Mouse (Mus musculus) MEL (cell line): ENCODE measurements around the gene Sbk3. TPM values are rescaled to one million over a fixed set of nuclear protein-coding genes. Genes with fewer than 3 reads are reported as not detected.

Source experiments
- DNase-seq: peaks from one replicate; pipeline ENCODE4 v3.0.0; 2011; ENCODE audit warnings: low read depth, low spot score
- H3K27ac ChIP-seq: 2 replicates; pipeline ENCODE4 v1.5.1; 2012; ENCODE audit warnings: low read depth, mild to moderate bottlenecking, control low read depth, low read length, moderate library complexity; ENCODE audit not compliant: control insufficient read depth
- H3K27me3 ChIP-seq, 2 experiments: fragments of 150-350 bp in 1 of 2; sonication (generic) in 1 of 2; 2 replicates each; pipeline ENCODE4 v1.6.1; 2012; ENCODE audit warnings: low read length in 2 of 2, mild to moderate bottlenecking in 2 of 2, improper control_type of control experiment in 1 of 2, moderate library complexity in 1 of 2; ENCODE audit not compliant: insufficient read depth in 2 of 2, control insufficient read depth in 1 of 2
- H3K36me3 ChIP-seq, 2 experiments: 2 replicates each; pipeline ENCODE4 v1.6.1; 2012 to 2014; ENCODE audit warnings: low read length in 2 of 2, improper control_type of control experiment in 1 of 2, inconsistent platforms in 1 of 2, mild to moderate bottlenecking in 1 of 2; ENCODE audit not compliant: insufficient read depth in 2 of 2, control insufficient read depth in 1 of 2
- H3K4me1 ChIP-seq, 2 experiments: fragments of 150-350 bp in 1 of 2; sonication (generic) in 1 of 2; 2 replicates each; pipeline ENCODE4 v1.6.1; 2012; ENCODE audit warnings: low read length in 2 of 2, improper control_type of control experiment in 1 of 2, mild to moderate bottlenecking in 1 of 2; ENCODE audit not compliant: insufficient read depth in 2 of 2, control insufficient read depth in 1 of 2
- H3K4me3 ChIP-seq, 2 experiments: fragments of 150-350 bp in 1 of 2; sonication (generic) in 1 of 2; 2 replicates each; pipeline ENCODE4 v1.5.1; 2012; ENCODE audit warnings: low read depth in 2 of 2, low read length in 2 of 2, mild to moderate bottlenecking in 2 of 2, moderate library complexity in 2 of 2, control low read depth in 1 of 2, improper control_type of control experiment in 1 of 2; ENCODE audit not compliant: control insufficient read depth in 1 of 2, insufficient read depth in 1 of 2
- H3K79me2 ChIP-seq: 2 replicates; pipeline ENCODE4 v1.6.1; 2012; ENCODE audit warnings: mild to moderate bottlenecking, low read length, moderate library complexity; ENCODE audit not compliant: control insufficient read depth, poor library complexity, insufficient read depth
- H3K9ac ChIP-seq: 2 replicates; pipeline ENCODE4 v1.6.1; 2012; ENCODE audit warnings: low read depth, mild to moderate bottlenecking, control low read depth, low read length, moderate library complexity; ENCODE audit not compliant: control insufficient read depth, poor library complexity, severe bottlenecking
- H3K9me3 ChIP-seq: fragments of 150-350 bp; sonication (generic); replicated peaks from 2 replicates; pipeline ENCODE4 v1.6.1; 2012; ENCODE audit warnings: mild to moderate bottlenecking, low read length, improper control_type of control experiment, moderate library complexity; ENCODE audit not compliant: insufficient read depth
- CHD1 ChIP-seq: IDR thresholded peaks from 2 replicates; pipeline ENCODE4 v1.6.1; 2012; ENCODE audit warnings: low read depth, mild to moderate bottlenecking, inconsistent platforms, low read length, improper control_type of control experiment
- ELF1 ChIP-seq: IDR thresholded peaks from 2 replicates; pipeline ENCODE4 v1.6.1; 2014; ENCODE audit warnings: low read depth, mild to moderate bottlenecking, inconsistent platforms, low read length, improper control_type of control experiment, moderate library complexity
- EP300 ChIP-seq, 2 experiments: IDR thresholded peaks; 2 replicates each; pipeline ENCODE4 v1.6.1; 2011; ENCODE audit warnings: improper control_type of control experiment in 2 of 2, low read length in 2 of 2, low read depth in 1 of 2, mild to moderate bottlenecking in 1 of 2
- GABPA ChIP-seq: IDR thresholded peaks from 2 replicates; pipeline ENCODE4 v1.6.1; 2012; ENCODE audit warnings: low read depth, mild to moderate bottlenecking, inconsistent platforms, low read length, improper control_type of control experiment, moderate library complexity
- MAFK ChIP-seq: IDR thresholded peaks from 2 replicates; pipeline ENCODE4 v1.6.1; 2011; ENCODE audit warnings: low read depth, mild to moderate bottlenecking, low read length, improper control_type of control experiment, borderline replicate concordance
- MAZ ChIP-seq: IDR thresholded peaks from 2 replicates; pipeline ENCODE4 v1.6.1; 2012; ENCODE audit warnings: low read depth, mild to moderate bottlenecking, inconsistent platforms, low read length, improper control_type of control experiment
- MXI1 ChIP-seq: IDR thresholded peaks from 2 replicates; pipeline ENCODE4 v1.6.1; 2011; ENCODE audit warnings: mild to moderate bottlenecking, low read depth, low read length, improper control_type of control experiment
- MYB ChIP-seq: IDR thresholded peaks from 2 replicates; pipeline ENCODE4 v1.6.1; 2011; ENCODE audit warnings: mild to moderate bottlenecking, low read depth, low read length, improper control_type of control experiment
- NELFE ChIP-seq: IDR thresholded peaks from 2 replicates; pipeline ENCODE4 v1.6.1; 2011; ENCODE audit warnings: low read depth, low read length, improper control_type of control experiment
- POLR2AphosphoS2 ChIP-seq: IDR thresholded peaks from 2 replicates; pipeline ENCODE4 v1.6.1; 2011; ENCODE audit warnings: low read length, improper control_type of control experiment
- RCOR1 ChIP-seq: IDR thresholded peaks from 2 replicates; pipeline ENCODE4 v1.6.1; 2012; ENCODE audit warnings: low read depth, mild to moderate bottlenecking, inconsistent platforms, low read length, improper control_type of control experiment
- SIN3A ChIP-seq: IDR thresholded peaks from 2 replicates; pipeline ENCODE4 v1.6.1; 2012; ENCODE audit warnings: low read length, improper control_type of control experiment, inconsistent platforms
- TCF12 ChIP-seq: IDR thresholded peaks from 2 replicates; pipeline ENCODE4 v1.6.1; 2014; ENCODE audit warnings: low read depth, mild to moderate bottlenecking, inconsistent platforms, low read length, improper control_type of control experiment, moderate library complexity
- USF2 ChIP-seq, 2 experiments: IDR thresholded peaks; 2 replicates each; pipeline ENCODE4 v1.6.1; 2011 to 2012; ENCODE audit warnings: improper control_type of control experiment in 2 of 2, low read length in 2 of 2, borderline replicate concordance in 1 of 2, inconsistent platforms in 1 of 2, low read depth in 1 of 2, mild to moderate bottlenecking in 1 of 2; ENCODE audit not compliant: insufficient read depth in 1 of 2
- ZKSCAN1 ChIP-seq: IDR thresholded peaks from 2 replicates; pipeline ENCODE4 v1.6.1; 2012; ENCODE audit warnings: low read depth, mild to moderate bottlenecking, inconsistent platforms, low read length, improper control_type of control experiment, moderate library complexity
- ZNF384 ChIP-seq: IDR thresholded peaks from 2 replicates; pipeline ENCODE4 v1.6.1; 2012; ENCODE audit warnings: low read depth, mild to moderate bottlenecking, inconsistent platforms, low read length, improper control_type of control experiment
- polyA plus RNA-seq, 2 experiments: library from polyadenylated mRNA; stranded (reverse) in 1 of 2; unstranded in 1 of 2; fragments of >175 nt in 1 of 2; fragments of >200 nt in 1 of 2; gene quantifications; 2 replicates each; pipeline versions ENCODE4 v1.2.1 to v1.2.4; 2012; ENCODE audit warnings: low replicate concordance in 2 of 2, low read depth in 1 of 2; ENCODE audit not compliant: insufficient read length in 2 of 2, insufficient read depth in 1 of 2, missing spikeins in 1 of 2
- total RNA-seq: library from RNA; depleted of rRNA; stranded (reverse); fragments of 300-350 nt; gene quantifications from 2 replicates; pipeline ENCODE4 v1.2.3, GENCODE M21; 2012

The Sbk3 gene
- total and polyA plus RNA-seq, 3 experiments = not detected

- Histone ChIP-seq H3K27me3 (no peaks in the 10 kb centered on the region), H3K9me3 (no peaks in the 10 kb centered on the region), H3K4me3 (no peak overlapping the region), H3K27ac (no peak overlapping the region), H3K36me3 (peaks cover 0 to 2% of the 10 kb centered on the region in 2 experiments; a peak in 2 of 4 replicates), H3K4me1 (no peaks in the 10 kb centered on the region), H3K9ac (no peak overlapping the region), H3K79me2 (peaks cover 2% of the 10 kb centered on the region; the same call in 1 of the 2 replicates)
- TF ChIP-seq NELFE (no peak), ELF1 (no peak), TCF12 (no peak), SIN3A (no peak), USF2 (IDR thresholded peaks at IDR 0.05; ENCODE audit: borderline replicate concordance in 1 of 2, insufficient read depth in 1 of 2, low read depth in 1 of 2, low read length in 2 of 2) (no peak), RCOR1 (no peak), POLR2AphosphoS2 (peak; percentile 72), MYB (no peak)
- DNase-seq = no peak
These were observed 49.8 kb downstream of the Sbk3 start for GRCm38 (mm10) chr7:4920976-4921823.

DNA sequence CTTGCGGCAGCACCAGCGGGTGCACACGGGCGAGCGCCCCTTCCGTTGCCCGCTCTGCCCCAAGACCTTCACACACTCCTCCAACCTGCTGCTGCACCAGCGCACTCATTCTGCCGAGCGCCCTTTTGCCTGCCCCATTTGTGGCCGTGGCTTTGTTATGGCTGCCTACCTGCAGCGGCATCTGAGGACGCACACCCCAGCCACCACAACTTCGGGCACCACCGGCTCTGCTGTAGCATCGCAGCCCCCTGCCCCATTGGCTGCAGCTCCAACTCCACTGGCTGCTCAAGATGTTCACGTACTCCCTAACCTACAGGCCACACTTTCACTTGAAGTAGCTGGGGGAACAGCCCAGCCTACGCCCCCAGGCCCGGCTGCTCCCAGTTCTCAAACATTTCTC is 50.5 kb downstream of the Sbk3 start:
- no peak overlapping the region for H3K4me3 ChIP-seq
- no peaks in the 10 kb centered on the region for H3K4me1 ChIP-seq
- H3K9me3 ChIP-seq = no peaks in the 10 kb centered on the region
- H3K36me3 ChIP-seq = peaks cover 0 to 4% of the 10 kb centered on the region in 2 experiments; a peak in 2 of 4 replicates
- TF ChIP-seq MAFK = no peak
- H3K27ac ChIP-seq = no peak overlapping the region
- DNase-seq = no peak
- H3K79me2 ChIP-seq = peaks cover 4% of the 10 kb centered on the region; the same call in 1 of the 2 replicates
- no peak overlapping the region for H3K9ac ChIP-seq
- no peaks in the 10 kb centered on the region for H3K27me3 ChIP-seq

GRCm38 (mm10) chr7:4919971-4920370 is 51.0 kb downstream of the Sbk3 start:
- Histone ChIP-seq H3K27me3 (no peaks in the 10 kb centered on the region), H3K79me2 (peaks cover 6% of the 10 kb centered on the region), H3K27ac (no peak overlapping the region), H3K4me1 (no peaks in the 10 kb centered on the region), H3K36me3 (peaks cover 0 to 4% of the 10 kb centered on the region in 2 experiments; a peak in 2 of 4 replicates), H3K4me3 (no peak overlapping the region), H3K9ac (no peak overlapping the region), H3K9me3 (no peaks in the 10 kb centered on the region)
- TF ChIP-seq MAZ (no peak), EP300 (IDR thresholded peaks at IDR 0.05; ENCODE audit: low read depth in 1 of 2, low read length in 2 of 2) (no peak), ZKSCAN1 (no peak), RCOR1 (no peak), MXI1 (no peak), ZNF384 (no peak), GABPA (no peak), CHD1 (no peak)
- no peak for DNase-seq
